Mouse (Mus musculus) lung, adult 2 months (tissue): ENCODE measurements around the gene Cdh26.

ENCODE experiments used
- CTCF ChIP-seq: fragments of 200-500 bp; IDR thresholded peaks from 2 replicates; pipeline ENCODE4 v1.5.1; 2011; ENCODE audit warnings: mild to moderate bottlenecking, low read length, control low read depth; ENCODE audit not compliant: insufficient read depth
- POLR2A ChIP-seq: fragments of 200-500 bp; IDR thresholded peaks from 2 replicates; pipeline ENCODE4 v1.6.1; 2011; ENCODE audit warnings: low read depth, mild to moderate bottlenecking, control low read depth, low read length, borderline replicate concordance; ENCODE audit errors: extremely low read depth

DNA sequence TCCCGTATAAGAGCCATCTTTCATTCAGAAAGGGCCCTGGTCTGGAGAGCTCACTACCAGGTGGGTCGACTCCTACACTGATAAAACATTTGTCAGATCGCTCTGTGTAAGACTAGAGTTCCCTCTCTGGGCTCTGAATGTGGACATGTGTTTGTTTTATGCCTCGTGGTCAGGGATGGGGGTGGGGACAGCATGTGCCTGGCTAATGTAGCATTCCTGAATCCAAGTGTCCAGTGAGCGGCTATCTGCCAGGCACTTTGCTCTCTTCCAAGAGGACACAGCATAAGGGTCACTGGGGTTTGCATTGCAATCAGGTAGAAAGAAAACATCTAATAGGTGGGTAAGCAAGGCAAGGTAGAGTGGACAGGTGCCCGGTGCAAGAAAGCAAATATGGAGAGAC, 77.9 kb downstream of the Cdh26 start:
- TF ChIP-seq CTCF (no peak), POLR2A (no peak)
